Mouse (Mus musculus) induced T-regulatory cell, adult 2 months (primary cell): ENCODE measurements around the gene Dnah5.

Experiments used
- DNase-seq: peaks from one replicate; pipeline ENCODE4 v3.0.0-alpha.2; 2012; ENCODE audit warnings: low read depth

Dnah5 gene

GRCm38 (mm10) chr15:28203111-28204075 lies at the start of gene Dnah5:
TSS of gene Dnah5 (plus strand) at chr15:28203752.
- DNase-seq: no peak

GRCm38 (mm10) chr15:28154822-28155501 lies 48.6 kb upstream of the Dnah5 start:
- no peak for DNase-seq

GRCm38 (mm10) chr15:28158771-28159489 lies 44.6 kb upstream of the Dnah5 start:
- peak; percentile 72 for DNase-seq

GRCm38 (mm10) chr15:28162291-28162690 lies 41.3 kb upstream of the Dnah5 start:
- no peak for DNase-seq

- DNase-seq: no peak
Observed at GRCm38 (mm10) chr15:28165234-28165633, 38.3 kb upstream of the Dnah5 start.

- no peak for DNase-seq
Observed at GRCm38 (mm10) chr15:28166090-28166489, 37.5 kb upstream of the Dnah5 start.

GRCm38 (mm10) chr15:28178951-28179350 lies 24.6 kb upstream of the Dnah5 start:
- no peak for DNase-seq

- no peak for DNase-seq
Observed at GRCm38 (mm10) chr15:28179556-28179955, 24.0 kb upstream of the Dnah5 start.

- DNase-seq: peak; percentile 87
Observed at GRCm38 (mm10) chr15:28181862-28182261, 21.7 kb upstream of the Dnah5 start.

GRCm38 (mm10) chr15:28182567-28182966 lies 21.0 kb upstream of the Dnah5 start:
- DNase-seq: no peak

- peak; percentile 65 for DNase-seq
Observed at GRCm38 (mm10) chr15:28187472-28188360, 15.8 kb upstream of the Dnah5 start.

- DNase-seq: no peak
Observed at GRCm38 (mm10) chr15:28188361-28189011, 15.1 kb upstream of the Dnah5 start.

- DNase-seq: peak; percentile 64
Observed at GRCm38 (mm10) chr15:28189668-28190067, 13.9 kb upstream of the Dnah5 start.

GRCm38 (mm10) chr15:28198609-28199008 lies 4.9 kb upstream of the Dnah5 start:
- no peak for DNase-seq

GRCm38 (mm10) chr15:28204626-28205025 lies 1.1 kb downstream of the Dnah5 start:
- no peak for DNase-seq

- no peak for DNase-seq
Observed at GRCm38 (mm10) chr15:28207545-28207944, 4.0 kb downstream of the Dnah5 start.

GRCm38 (mm10) chr15:28213057-28213456 lies 9.5 kb downstream of the Dnah5 start:
- DNase-seq: no peak

- DNase-seq: no peak
Observed at GRCm38 (mm10) chr15:28216358-28216757, 12.8 kb downstream of the Dnah5 start.

- DNase-seq: no peak
Observed at GRCm38 (mm10) chr15:28227316-28227715, 23.8 kb downstream of the Dnah5 start.

- DNase-seq: no peak
Observed at GRCm38 (mm10) chr15:28260250-28260649, 56.7 kb downstream of the Dnah5 start.

- DNase-seq: no peak
Observed at GRCm38 (mm10) chr15:28299438-28299837, 95.9 kb downstream of the Dnah5 start.
